Mouse (Mus musculus): ENCODE measurements around the gene Syne1.
"Not testable (repeated sequence)": the region's sequence is repeated elsewhere in the genome, so short reads cannot be mapped to it uniquely, and the experiment has no call there.

The Syne1 gene

GRCm38 (mm10) chr10:5522276-5522675 is 29.0 kb downstream of the Syne1 start:
- no peak for DNase-seq (ENCODE audit: extremely low read depth, insufficient read length, low spot score)

- no peak for DNase-seq (ENCODE audit: extremely low read depth, insufficient read length, low spot score)
Measured at GRCm38 (mm10) chr10:5520695-5521094, 30.6 kb downstream of the Syne1 start.

GRCm38 (mm10) chr10:5515330-5515729 is 36.0 kb downstream of the Syne1 start:
- no peak for DNase-seq (ENCODE audit: extremely low read depth, insufficient read length, low spot score)

GRCm38 (mm10) chr10:5514134-5514533 is 37.1 kb downstream of the Syne1 start:
- DNase-seq (ENCODE audit: extremely low read depth, insufficient read length, low spot score) = no peak

GRCm38 (mm10) chr10:5512285-5512684 is 39.0 kb downstream of the Syne1 start:
- no peak for DNase-seq (ENCODE audit: extremely low read depth, insufficient read length, low spot score)

- no peak for DNase-seq (ENCODE audit: extremely low read depth, insufficient read length, low spot score)
Measured at GRCm38 (mm10) chr10:5511403-5511802, 39.9 kb downstream of the Syne1 start.

GRCm38 (mm10) chr10:5507478-5507877 is 43.8 kb downstream of the Syne1 start:
- DNase-seq (ENCODE audit: extremely low read depth, insufficient read length, low spot score) = no peak

DNA sequence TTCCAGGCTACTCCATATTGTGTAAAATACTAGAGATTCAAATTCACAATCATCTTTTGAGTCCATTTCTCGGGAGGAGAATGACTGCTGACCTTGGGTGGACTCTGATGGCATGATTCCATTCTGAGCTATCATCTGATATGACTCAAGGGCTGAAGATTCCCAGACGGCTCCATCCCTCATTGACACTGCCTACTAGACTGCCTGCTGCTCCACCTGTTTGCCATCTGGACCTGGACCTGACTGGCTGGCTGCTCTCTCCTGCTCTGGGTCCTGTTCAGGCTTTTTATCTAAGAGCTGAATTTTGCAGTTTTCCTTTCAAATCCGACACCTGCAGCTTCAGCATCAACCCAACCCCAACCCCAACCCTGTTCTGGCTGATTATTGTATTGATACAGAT is 46.5 kb downstream of the Syne1 start:
- DNase-seq (ENCODE audit: extremely low read depth, insufficient read length, low spot score) = no peak

- DNase-seq (ENCODE audit: extremely low read depth, insufficient read length, low spot score) = no peak
Measured at GRCm38 (mm10) chr10:5503909-5504308, 47.4 kb downstream of the Syne1 start.

DNA sequence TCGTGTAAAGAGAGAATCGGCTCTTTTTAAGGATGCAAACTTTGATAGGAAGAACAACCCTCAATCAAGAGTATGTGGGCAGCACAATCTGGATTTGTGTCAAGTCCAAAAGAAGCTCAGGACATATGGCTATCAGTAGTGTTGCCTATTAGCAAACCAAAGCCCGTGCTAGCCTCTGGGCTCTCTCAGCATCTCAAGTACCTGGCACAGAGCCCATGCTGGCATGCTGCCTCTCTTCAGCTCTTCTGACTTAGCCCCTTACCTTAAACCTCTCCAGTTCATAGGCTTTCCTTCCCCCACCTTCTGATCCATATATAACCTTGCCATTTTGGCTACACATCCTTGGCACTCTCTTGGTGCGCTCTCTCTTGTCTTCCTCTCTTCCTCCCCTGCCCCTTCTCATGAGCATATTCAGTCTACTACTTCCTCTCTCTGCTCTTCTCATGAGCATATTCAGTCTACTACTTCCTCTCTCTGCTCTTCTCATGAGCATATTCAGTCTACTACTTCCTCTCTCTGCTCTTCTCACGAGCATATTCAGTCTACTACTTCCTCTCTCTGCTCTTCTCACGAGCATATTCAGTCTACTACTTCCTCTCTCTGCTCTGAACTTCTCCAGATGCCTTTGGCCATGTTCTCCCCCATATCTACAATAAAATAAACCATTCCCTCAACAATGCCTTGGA is 51.5 kb downstream of the Syne1 start:
- not testable (repeated sequence) for DNase-seq (ENCODE audit: extremely low read depth, insufficient read length, low spot score)

DNA sequence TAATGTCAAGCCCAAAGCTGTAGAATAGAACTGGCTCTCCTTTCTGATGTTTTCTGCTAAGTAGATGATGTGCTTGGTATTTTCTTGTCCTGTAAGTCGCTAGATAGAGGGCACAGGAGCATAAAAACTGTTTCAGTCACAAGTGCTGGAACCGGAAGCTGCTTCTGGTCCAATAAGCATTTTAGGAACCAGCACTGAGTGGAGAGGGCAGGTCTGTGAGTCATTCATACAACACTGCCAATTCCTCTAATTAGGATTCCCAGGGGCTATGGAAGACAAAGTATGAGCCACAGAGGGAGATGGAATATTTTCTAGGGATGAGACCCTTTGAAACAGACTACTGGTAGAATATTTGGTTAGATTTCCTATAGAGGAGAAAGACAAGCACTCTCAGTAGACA is 53.4 kb downstream of the Syne1 start:
- no peak for DNase-seq (ENCODE audit: extremely low read depth, insufficient read length, low spot score)

GRCm38 (mm10) chr10:5491050-5491449 is 60.2 kb downstream of the Syne1 start:
- DNase-seq (ENCODE audit: extremely low read depth, insufficient read length, low spot score) = no peak

DNA sequence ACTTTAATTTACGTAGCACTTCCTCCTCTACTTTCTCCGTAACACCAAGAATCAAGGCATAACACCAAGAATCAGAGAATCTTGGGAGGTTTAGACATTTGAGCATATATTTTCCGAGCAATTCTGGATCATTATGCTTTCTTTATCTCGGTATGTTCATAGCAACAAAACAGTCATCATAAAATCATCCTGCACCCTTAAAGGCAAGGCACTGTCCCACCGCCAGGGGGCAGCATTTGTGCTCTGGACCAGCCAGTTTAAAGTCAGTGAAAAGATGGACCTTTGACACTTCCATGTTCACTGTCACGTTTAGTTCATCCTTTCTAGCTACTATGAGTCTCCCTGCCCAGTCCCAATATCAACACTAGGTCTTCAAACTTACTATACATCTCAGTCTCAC is 61.3 kb downstream of the Syne1 start:
- DNase-seq (ENCODE audit: extremely low read depth, insufficient read length, low spot score) = no peak

- no peak for DNase-seq (ENCODE audit: extremely low read depth, insufficient read length, low spot score)
Measured at GRCm38 (mm10) chr10:5488097-5488496, 63.2 kb downstream of the Syne1 start.

DNA sequence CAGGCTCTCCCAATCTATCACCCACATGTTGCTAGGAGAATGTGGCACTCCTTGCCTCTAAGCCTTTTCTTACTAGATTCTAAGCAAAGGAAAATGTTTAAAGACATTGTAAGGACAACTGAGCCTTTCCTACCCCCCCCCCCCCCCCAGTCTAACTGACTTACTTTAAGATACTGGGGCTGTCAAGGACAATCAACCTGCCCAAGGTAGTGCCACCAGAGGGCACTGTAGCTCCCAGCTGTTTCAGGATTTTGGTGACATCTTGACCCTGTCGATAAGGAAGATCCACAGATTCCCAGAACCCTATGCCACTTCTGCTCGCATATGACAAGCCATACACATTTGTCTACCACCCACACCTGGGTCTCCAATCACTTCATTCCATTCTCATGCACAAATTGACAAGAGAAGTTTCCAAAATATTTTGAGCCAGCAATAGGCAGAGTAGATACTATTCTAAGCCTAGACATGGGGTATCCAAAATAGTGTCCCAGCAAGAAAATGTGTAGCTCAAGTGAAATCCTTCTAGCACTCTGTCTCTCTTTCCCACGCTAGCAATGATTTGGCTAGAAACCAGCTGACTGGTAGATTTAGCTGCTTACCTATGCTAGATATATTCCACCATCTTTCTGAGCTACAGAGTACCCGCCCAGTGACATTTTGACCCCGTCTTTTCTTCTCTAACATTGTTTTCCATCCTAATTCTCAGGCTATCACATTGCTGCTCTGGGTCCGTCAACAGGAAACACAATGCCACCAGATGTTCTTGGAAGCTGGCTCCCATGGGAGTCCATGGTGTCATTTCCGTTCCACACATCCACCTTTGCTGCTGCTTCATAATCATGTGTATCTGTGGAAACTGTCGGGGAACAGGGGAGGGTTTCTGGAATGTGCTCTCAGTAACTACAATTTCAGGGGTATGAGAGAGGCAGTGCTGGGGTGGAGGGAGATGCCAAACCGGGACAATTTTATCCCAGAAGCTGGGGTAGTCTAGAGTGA is 70.4 kb downstream of the Syne1 start:
- no peak for DNase-seq (ENCODE audit: extremely low read depth, insufficient read length, low spot score)

DNA sequence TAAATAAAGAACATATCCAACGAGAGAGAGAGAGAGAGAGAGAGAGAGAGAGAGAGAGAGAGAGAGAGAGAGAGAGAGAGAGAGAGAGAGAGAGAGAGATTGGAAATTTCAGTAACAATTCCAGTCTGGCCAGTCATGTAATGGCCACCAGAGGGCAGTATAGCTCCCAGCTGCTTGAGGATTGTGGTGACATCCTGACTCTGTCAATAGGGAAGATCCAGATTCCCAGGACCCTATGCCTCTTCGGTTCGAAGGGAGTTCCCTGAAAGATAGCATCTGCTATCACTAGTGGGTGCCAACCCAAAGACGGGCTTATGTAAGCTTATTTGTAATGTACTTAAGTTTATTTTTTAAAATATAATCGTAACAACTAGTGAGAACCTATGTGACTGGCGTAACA is 71.2 kb downstream of the Syne1 start:
- no peak for DNase-seq (ENCODE audit: extremely low read depth, insufficient read length, low spot score)

DNA sequence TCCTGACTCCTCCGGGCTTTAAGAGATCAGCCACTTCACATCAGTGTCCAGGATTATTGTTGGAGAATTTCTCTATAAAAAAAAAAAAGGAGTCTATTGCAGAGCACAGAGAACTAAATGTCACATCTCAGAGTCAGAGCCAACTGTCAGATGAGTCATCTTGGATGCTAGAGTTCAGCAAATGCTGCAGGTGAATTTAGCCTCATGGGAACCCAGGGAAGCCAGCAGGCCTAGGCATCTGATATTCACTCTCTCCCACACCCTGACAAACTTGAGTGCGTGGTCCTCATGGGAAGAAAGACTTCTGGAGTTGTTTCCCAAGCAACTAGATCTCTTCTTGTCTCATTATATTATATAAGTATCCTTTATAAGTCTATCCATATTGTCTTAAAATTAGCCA is 82.6 kb downstream of the Syne1 start:
- no peak for DNase-seq (ENCODE audit: extremely low read depth, insufficient read length, low spot score)

- DNase-seq (ENCODE audit: extremely low read depth, insufficient read length, low spot score) = no peak
Measured at GRCm38 (mm10) chr10:5453830-5454229, 97.5 kb downstream of the Syne1 start.

DNA sequence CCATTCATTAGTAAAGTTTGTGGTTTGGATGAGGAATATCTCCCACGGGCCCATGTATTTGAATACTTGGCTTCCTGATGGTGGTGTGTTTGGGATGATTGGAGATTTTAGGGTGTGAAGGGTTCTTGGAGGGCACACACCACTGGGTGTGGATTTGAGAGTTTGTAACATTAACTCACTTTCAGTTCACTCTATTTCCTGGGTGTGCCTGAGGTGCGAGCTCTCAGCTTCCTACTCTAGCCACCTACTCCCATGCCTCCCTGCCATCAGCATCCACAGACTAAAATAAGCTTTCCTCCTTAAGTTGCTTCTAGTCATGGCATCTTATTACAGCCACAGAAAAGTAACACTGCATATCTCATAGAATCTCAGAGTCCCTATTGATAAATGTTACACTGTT is 101.3 kb downstream of the Syne1 start:
- no peak for DNase-seq (ENCODE audit: extremely low read depth, insufficient read length, low spot score)

GRCm38 (mm10) chr10:5447950-5448716 is 103.1 kb downstream of the Syne1 start:
- DNase-seq (ENCODE audit: extremely low read depth, insufficient read length, low spot score) = no peak

DNA sequence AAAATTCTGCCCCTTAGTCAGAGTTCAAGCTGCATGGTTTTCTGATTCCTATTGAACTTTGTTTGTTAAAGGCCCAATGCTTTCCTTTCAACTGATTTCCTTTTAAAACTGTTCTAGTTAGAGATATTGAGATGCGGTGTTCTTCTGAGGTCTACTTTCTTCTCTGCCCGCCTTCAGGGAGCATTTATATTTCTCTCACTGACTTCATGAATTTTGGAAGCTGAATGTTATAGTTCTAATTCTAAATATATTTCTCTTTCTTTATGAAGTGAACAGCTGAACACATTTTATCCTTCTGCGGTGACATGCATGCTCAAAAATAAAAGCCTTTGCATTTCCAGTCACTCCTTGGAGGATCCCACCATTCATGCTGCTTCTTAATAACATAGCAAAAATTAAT is 106.0 kb downstream of the Syne1 start:
- no peak for DNase-seq (ENCODE audit: extremely low read depth, insufficient read length, low spot score)
